Mouse (Mus musculus) testis, adult 2 months (tissue): Measurements from ENCODE around the gene Nom1.

ENCODE experiments used
- CTCF ChIP-seq: fragments of 200-500 bp; IDR thresholded peaks from 2 replicates; pipeline ENCODE4 v1.5.1; 2012; ENCODE audit warnings: low read depth, mild to moderate bottlenecking, inconsistent platforms, low read length, moderate library complexity; ENCODE audit not compliant: control insufficient read depth, insufficient read depth, insufficient replicate concordance
- POLR2A ChIP-seq: fragments of 200-500 bp; IDR thresholded peaks from 2 replicates; pipeline ENCODE4 v1.6.1; 2012; ENCODE audit warnings: low read depth, mild to moderate bottlenecking, inconsistent platforms, low read length, moderate library complexity; ENCODE audit not compliant: control insufficient read depth

- no peak for TF ChIP-seq CTCF
- no peak for TF ChIP-seq POLR2A
Measured at GRCm38 (mm10) chr5:29387591-29387990, 46.9 kb upstream of the Nom1 start.
